In the genomic region with DNA sequence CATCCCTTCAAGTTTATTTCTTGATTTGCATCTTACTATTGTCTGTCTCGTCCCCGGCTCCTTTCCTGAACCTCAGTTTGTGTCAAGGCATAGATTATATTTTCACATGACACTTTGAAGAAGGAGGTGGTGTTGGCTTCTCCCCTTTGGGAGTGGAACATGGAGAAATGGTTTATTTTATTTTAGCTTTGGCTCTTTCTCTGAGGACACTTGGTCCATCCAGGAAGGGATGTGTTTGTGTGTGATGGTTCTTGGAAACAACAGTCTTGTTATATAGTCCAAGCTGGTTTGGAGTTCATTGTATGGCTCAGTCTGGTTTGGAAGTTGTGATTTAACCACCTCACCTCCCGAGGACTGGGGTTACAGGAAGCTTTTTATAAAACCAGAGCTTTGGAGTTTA, we compare ENCODE assay signal across 9 mouse cellular contexts. TPM values are rescaled to one million over a fixed set of nuclear protein-coding genes. Genes with fewer than 3 reads are reported as not detected.
DNase-seq lines count a peak whose midpoint lies in the region; ATAC-seq and TF ChIP-seq lines count a peak whose summit lies in the region.
"Had no signal": no experiment of that assay in that cellular context is flagged by ENCODE, and none has a peak within 500 bp of the region (broad histone marks: within the 10 kb centered on the region; RNA-seq: fewer than 3 reads in every experiment).

No protein-coding gene starts in this region.

- DNase-seq in kidney, adult 8-10 months = no peak
- no peak for DNase-seq in intestine, embryonic 14.5 days (ENCODE audit: low spot score)
- DNase-seq in midbrain, postnatal 0 days (ENCODE audit: low spot score) = no peak
- DNase-seq in adrenal gland, postnatal 10 days = no peak
- DNase-seq in cerebellum, postnatal 25 days = no peak
- DNase-seq in right cerebral cortex, adult 2 months (ENCODE audit: low spot score in 2 of 2) = no peak
- DNase-seq: right cerebral cortex, postnatal 25 days had no signal

- no peak for TF ChIP-seq CTCF in midbrain, postnatal 0 days (IDR thresholded peaks at IDR 0.05)

- WGBS in kidney, embryonic 15.5 days = 29% methylated on average over 3 of the region's 3 CpGs
- WGBS in embryonic facial prominence, embryonic 13.5 days = 36% methylated on average over 3 of the region's 3 CpGs
- 41% methylated on average over 3 of the region's 3 CpGs for WGBS in intestine, embryonic 14.5 days
- 27% methylated on average over 3 of the region's 3 CpGs for WGBS in midbrain, postnatal 0 days

- no peak for ATAC-seq in kidney, embryonic 15.5 days (replicated peaks; ENCODE audit: low FRiP score)
- ATAC-seq in embryonic facial prominence, embryonic 13.5 days (ENCODE audit: insufficient number of reproducible peaks, insufficient read depth, low FRiP score, low TSS enrichment, low read depth) = no peak
- ATAC-seq in intestine, embryonic 14.5 days (replicated peaks; ENCODE audit: low FRiP score, low TSS enrichment, low read depth) = no peak
- no peak for ATAC-seq in midbrain, postnatal 0 days (ENCODE audit: low FRiP score)

- H3K4me1 ChIP-seq in kidney, embryonic 15.5 days = peaks cover 21% of the 10 kb centered on the region
- H3K4me1 ChIP-seq in embryonic facial prominence, embryonic 13.5 days = peaks cover 5% of the 10 kb centered on the region; the same call in 1 of the 2 replicates
- 0 out of 2 replicates have a peak, but pooled peaks cover 3% of the 10 kb centered on the region for H3K4me1 ChIP-seq in intestine, embryonic 14.5 days (replicated peaks; ENCODE audit: control insufficient read depth, insufficient read depth, low read length)
- H3K4me1 ChIP-seq in midbrain, postnatal 0 days (ENCODE audit: insufficient read depth, low read length) = 0 out of 2 replicates have a peak, but pooled peaks cover 2% of the 10 kb centered on the region

- H3K9me3 ChIP-seq in kidney, embryonic 15.5 days (replicated peaks) = no peaks in the 10 kb centered on the region
- H3K9me3 ChIP-seq in embryonic facial prominence, embryonic 13.5 days = no peaks in the 10 kb centered on the region
- H3K9me3 ChIP-seq in intestine, embryonic 14.5 days (ENCODE audit: control insufficient read depth, low read length) = no peaks in the 10 kb centered on the region
- H3K9me3 ChIP-seq in midbrain, postnatal 0 days (ENCODE audit: low read length) = no peaks in the 10 kb centered on the region

- H3K27ac ChIP-seq in kidney, embryonic 15.5 days = 0 out of 2 replicates have a peak overlapping the region, but pooled peaks have one; percentile 37
- H3K27ac ChIP-seq in embryonic facial prominence, embryonic 13.5 days = no peak overlapping the region
- no peak overlapping the region for H3K27ac ChIP-seq in intestine, embryonic 14.5 days (ENCODE audit: low read depth)
- H3K27ac ChIP-seq in midbrain, postnatal 0 days (ENCODE audit: low read depth, low read length) = no peak overlapping the region

- peak overlapping the region; percentile 92 for H3K4me2 ChIP-seq in kidney, embryonic 15.5 days
- H3K4me2 ChIP-seq in embryonic facial prominence, embryonic 13.5 days = peak overlapping the region; percentile 97
- H3K4me2 ChIP-seq in intestine, embryonic 14.5 days (ENCODE audit: low read length) = peak overlapping the region; percentile 93
- peak overlapping the region; percentile 71 for H3K4me2 ChIP-seq in midbrain, postnatal 0 days (ENCODE audit: low read depth, low read length, poor library complexity, severe bottlenecking)

- peak overlapping the region; percentile 61; the same call in 1 of the 2 replicates for H3K9ac ChIP-seq in kidney, embryonic 15.5 days
- no peak overlapping the region; the same call in 1 of the 2 replicates for H3K9ac ChIP-seq in embryonic facial prominence, embryonic 13.5 days
- H3K9ac ChIP-seq in intestine, embryonic 14.5 days (ENCODE audit: low read length) = no peak overlapping the region
- H3K9ac ChIP-seq in midbrain, postnatal 0 days (replicated peaks; ENCODE audit: low read length, poor library complexity, severe bottlenecking) = peak overlapping the region; percentile 81; the same call in 1 of the 2 replicates

- H3K36me3 ChIP-seq in kidney, embryonic 15.5 days = no peaks in the 10 kb centered on the region
- H3K36me3 ChIP-seq in embryonic facial prominence, embryonic 13.5 days = no peaks in the 10 kb centered on the region
- H3K36me3 ChIP-seq in intestine, embryonic 14.5 days (ENCODE audit: control insufficient read depth, insufficient read depth, low read length) = no peaks in the 10 kb centered on the region
- no peaks in the 10 kb centered on the region for H3K36me3 ChIP-seq in midbrain, postnatal 0 days (ENCODE audit: insufficient read depth, low read length)

- peak overlapping the region; percentile 70 for H3K4me3 ChIP-seq in kidney, embryonic 15.5 days (replicated peaks)
- peak overlapping the region; percentile 68 for H3K4me3 ChIP-seq in embryonic facial prominence, embryonic 13.5 days
- H3K4me3 ChIP-seq in intestine, embryonic 14.5 days (ENCODE audit: low read depth, low read length) = peak overlapping the region; percentile 52
- H3K4me3 ChIP-seq in midbrain, postnatal 0 days (ENCODE audit: low read depth, low read length) = peak overlapping the region; percentile 76

- H3K27me3 ChIP-seq in kidney, embryonic 15.5 days = peaks cover 6% of the 10 kb centered on the region; the same call in 1 of the 2 replicates
- H3K27me3 ChIP-seq in embryonic facial prominence, embryonic 13.5 days = peaks cover 31% of the 10 kb centered on the region
- peaks cover 26% of the 10 kb centered on the region for H3K27me3 ChIP-seq in intestine, embryonic 14.5 days (replicated peaks; ENCODE audit: control insufficient read depth, insufficient read depth, low read length)
- H3K27me3 ChIP-seq in midbrain, postnatal 0 days (ENCODE audit: insufficient read depth, low read length) = no peaks in the 10 kb centered on the region

RNA-seq across cellular contexts. Expression of a gene that starts 0.9 kb away (rescaled TPM):
- 7.2 and 8.3 TPM in 2 replicates for polyA plus RNA-seq in kidney, embryonic 15.5 days (2015; fragmentation: Nextera tagmentation; extraction: Ambion mirVana)
- polyA plus RNA-seq in embryonic facial prominence, embryonic 13.5 days (2015; fragmentation: Nextera tagmentation; extraction: Ambion mirVana) = 3.9 and 5.1 TPM in 2 replicates
- polyA plus RNA-seq in intestine, embryonic 14.5 days (2014; fragmentation: Nextera tagmentation; extraction: Ambion mirVana) = 10.0 and 10.2 TPM in 2 replicates
- 40.2 and 54.6 TPM in 2 replicates for total RNA-seq in midbrain, postnatal 0 days (2014; rRNA removed)
- polyA plus RNA-seq in midbrain, postnatal 0 days (2015; fragmentation: Nextera tagmentation; extraction: Ambion mirVana) = 6.3 and 7.9 TPM in 2 replicates
- 10 to 100 TPM; 10.0 to 13.1 TPM for total RNA-seq in adrenal gland, postnatal 10 days (2021)

RNA-seq across cellular contexts. Expression of a gene that starts 13.7 kb away (rescaled TPM):
- 10.8 and 11.8 TPM in 2 replicates for polyA plus RNA-seq in kidney, embryonic 15.5 days (2015; fragmentation: Nextera tagmentation; extraction: Ambion mirVana)
- polyA plus RNA-seq in embryonic facial prominence, embryonic 13.5 days (2015; fragmentation: Nextera tagmentation; extraction: Ambion mirVana) = 13.1 and 14.9 TPM in 2 replicates
- 5.1 and 7.1 TPM in 2 replicates for polyA plus RNA-seq in intestine, embryonic 14.5 days (2014; fragmentation: Nextera tagmentation; extraction: Ambion mirVana)
- total RNA-seq in midbrain, postnatal 0 days (2014; rRNA removed) = 31.1 and 48.7 TPM in 2 replicates
- 30.3 and 32.3 TPM in 2 replicates for polyA plus RNA-seq in midbrain, postnatal 0 days (2015; fragmentation: Nextera tagmentation; extraction: Ambion mirVana)
- total RNA-seq in adrenal gland, postnatal 10 days (2021) = 10 to 100 TPM; 24.1 to 28.3 TPM

RNA-seq across cellular contexts. Expression of a gene that starts 28.2 kb away (rescaled TPM):
- 346 and 352 TPM in 2 replicates for polyA plus RNA-seq in kidney, embryonic 15.5 days (2015; fragmentation: Nextera tagmentation; extraction: Ambion mirVana)
- 329 and 332 TPM in 2 replicates for polyA plus RNA-seq in embryonic facial prominence, embryonic 13.5 days (2015; fragmentation: Nextera tagmentation; extraction: Ambion mirVana)
- polyA plus RNA-seq in intestine, embryonic 14.5 days (2014; fragmentation: Nextera tagmentation; extraction: Ambion mirVana) = 332 and 361 TPM in 2 replicates
- 89.6 and 102 TPM in 2 replicates for total RNA-seq in midbrain, postnatal 0 days (2014; rRNA removed)
- polyA plus RNA-seq in midbrain, postnatal 0 days (2015; fragmentation: Nextera tagmentation; extraction: Ambion mirVana) = 230 and 241 TPM in 2 replicates
- 100 to 1,000 TPM; 177 to 190 TPM for total RNA-seq in adrenal gland, postnatal 10 days (2021)

RNA-seq across cellular contexts. Expression of a gene that starts 34.1 kb away (rescaled TPM):
- polyA plus RNA-seq in kidney, embryonic 15.5 days (2015; fragmentation: Nextera tagmentation; extraction: Ambion mirVana) = 23.5 and 27.6 TPM in 2 replicates
- 24.4 and 27.8 TPM in 2 replicates for polyA plus RNA-seq in embryonic facial prominence, embryonic 13.5 days (2015; fragmentation: Nextera tagmentation; extraction: Ambion mirVana)
- polyA plus RNA-seq in intestine, embryonic 14.5 days (2014; fragmentation: Nextera tagmentation; extraction: Ambion mirVana) = 21.7 and 22.6 TPM in 2 replicates
- 30.5 and 33.4 TPM in 2 replicates for total RNA-seq in midbrain, postnatal 0 days (2014; rRNA removed)
- polyA plus RNA-seq in midbrain, postnatal 0 days (2015; fragmentation: Nextera tagmentation; extraction: Ambion mirVana) = 24.4 and 26.1 TPM in 2 replicates
- total RNA-seq in adrenal gland, postnatal 10 days (2021) = 10 to 100 TPM; 22.0 to 25.8 TPM

RNA-seq across cellular contexts. Expression of a gene that starts 49.4 kb away (rescaled TPM):
- polyA plus RNA-seq in kidney, embryonic 15.5 days (2015; fragmentation: Nextera tagmentation; extraction: Ambion mirVana) = 15.2 and 17.2 TPM in 2 replicates
- 18.6 and 26.6 TPM in 2 replicates for polyA plus RNA-seq in embryonic facial prominence, embryonic 13.5 days (2015; fragmentation: Nextera tagmentation; extraction: Ambion mirVana)
- 16.6 and 17.8 TPM in 2 replicates for polyA plus RNA-seq in intestine, embryonic 14.5 days (2014; fragmentation: Nextera tagmentation; extraction: Ambion mirVana)
- total RNA-seq in midbrain, postnatal 0 days (2014; rRNA removed) = 15.0 and 18.2 TPM in 2 replicates
- 14.2 and 14.3 TPM in 2 replicates for polyA plus RNA-seq in midbrain, postnatal 0 days (2015; fragmentation: Nextera tagmentation; extraction: Ambion mirVana)
- 10 to 100 TPM in 1 of 2 experiments, 1 to 10 TPM in 1; 7.3 to 11.7 TPM for total RNA-seq in adrenal gland, postnatal 10 days (2021)

Comparison
In these comparisons a context has a peak if more than half of its experiments do, and no peak if none do; other contexts are left out.
1. H3K9ac ChIP-seq: peak in kidney, embryonic 15.5 days (single experiment) and midbrain, postnatal 0 days (single experiment); none in embryonic facial prominence, embryonic 13.5 days (single experiment) and intestine, embryonic 14.5 days (single experiment).
2. Peak in every context shown above with its lines, with median percentiles within 50 percentile points of each other: H3K4me2 ChIP-seq and H3K4me3 ChIP-seq.